Mouse (Mus musculus) layer of hippocampus, adult 2 months (tissue): ENCODE measurements at regions not wholly inside any gene's neighbourhood (a gene's known extent, or its start where the extent isn't known, plus 50 kb on each side); places are given as distances from the start of the nearest gene placed in this dataset.
"Not testable (repeated sequence)": the region's sequence is repeated elsewhere in the genome, so short reads cannot be mapped to it uniquely, and the experiment has no call there.

Source experiments
- DNase-seq, 2 experiments: peaks; one replicate each; pipeline ENCODE4 v3.0.0; 2022; ENCODE audit warnings: low spot score in 2 of 2
- H3K27ac ChIP-seq: fragments of 200-600 bp; 2 replicates; pipeline ENCODE4 v1.8.1; 2022
- H3K4me3 ChIP-seq: fragments of 200-600 bp; 2 replicates; pipeline ENCODE4 v1.8.1; 2022; ENCODE audit warnings: mild to moderate bottlenecking
- CTCF ChIP-seq: fragments of 200-600 bp; conservative IDR thresholded peaks from 2 replicates; pipeline ENCODE4 v1.8.1; 2022; ENCODE audit warnings: antibody characterized with exemption, mild to moderate bottlenecking, moderate library complexity

DNA sequence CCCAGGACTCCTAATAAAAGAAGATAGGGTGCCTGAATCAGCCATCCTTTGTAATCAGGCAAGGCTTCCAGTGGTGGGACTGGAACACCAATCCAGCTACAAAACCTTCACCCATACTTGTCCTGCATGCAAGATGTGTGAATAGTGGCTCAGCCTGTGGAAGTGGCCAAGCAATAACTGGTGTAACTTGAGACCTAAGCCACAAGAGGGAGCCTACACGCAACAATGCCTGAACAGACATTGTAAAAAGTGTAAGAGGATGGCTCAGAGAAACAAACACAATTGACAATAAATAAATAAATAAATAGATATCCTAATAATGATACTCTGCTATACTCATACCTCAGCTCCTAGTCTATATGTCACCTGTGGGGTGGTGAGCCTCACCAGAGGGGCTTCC is 781.5 kb upstream of the Cdh20 start:
- peak; percentile 36 to 39 for DNase-seq
- Histone ChIP-seq H3K27ac (no peak overlapping the region), H3K4me3 (no peak overlapping the region)
- TF ChIP-seq CTCF = peak; percentile 79

DNA sequence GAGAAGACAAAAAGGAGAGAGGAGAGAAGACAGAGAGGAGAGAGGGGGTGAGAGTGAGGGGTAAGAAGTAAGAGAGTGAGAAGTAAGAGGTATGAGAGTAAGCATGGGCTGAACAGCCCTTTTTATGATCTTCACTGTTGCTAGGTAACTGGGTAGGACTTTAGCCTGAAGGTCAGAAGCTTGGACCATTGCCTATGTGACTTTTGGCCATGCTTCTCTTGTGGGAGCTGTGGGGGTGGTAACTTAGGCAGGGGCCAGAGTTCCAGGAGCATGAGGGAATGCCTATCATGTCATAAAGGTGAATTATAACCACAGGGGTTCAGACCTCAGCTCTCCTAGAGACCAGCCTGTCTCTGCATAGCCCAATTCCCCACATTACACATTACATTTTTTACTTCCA is 765.4 kb upstream of the Cdh20 start:
- H3K27ac ChIP-seq, H3K4me3 ChIP-seq, DNase-seq: not testable (repeated sequence)

DNA sequence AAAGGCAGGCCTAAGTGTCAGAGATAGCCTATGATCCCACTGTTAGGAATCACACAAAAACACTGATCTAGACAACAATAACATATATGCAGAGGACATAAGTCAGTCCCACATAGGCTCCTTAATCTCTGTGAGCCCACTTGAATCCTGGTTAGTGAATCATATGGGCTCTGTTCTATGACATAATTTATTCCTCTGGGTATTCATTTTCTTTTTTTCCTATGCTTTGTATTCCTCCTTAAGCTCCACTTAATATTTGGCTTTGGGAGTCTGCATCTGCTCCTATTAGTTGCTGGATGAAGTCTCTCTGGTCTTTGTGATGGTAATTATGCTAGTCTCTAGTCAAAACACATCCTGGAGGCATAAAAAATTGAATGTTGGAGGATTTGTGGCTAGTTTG is 738.7 kb upstream of the Cdh20 start:
- Histone ChIP-seq H3K27ac (no peak overlapping the region), H3K4me3 (no peak overlapping the region)
- no peak for DNase-seq
- no peak for TF ChIP-seq CTCF

GRCm38 (mm10) chr1:104048440-104048839 is 719.9 kb upstream of the Cdh20 start:
- Histone ChIP-seq H3K4me3 (no peak overlapping the region), H3K27ac (no peak overlapping the region)
- no peak for TF ChIP-seq CTCF
- no peak for DNase-seq

- no peak overlapping the region for H3K4me3 ChIP-seq
- no peak overlapping the region for H3K27ac ChIP-seq
- DNase-seq = no peak
- TF ChIP-seq CTCF = no peak
Measured at GRCm38 (mm10) chr1:104049169-104049948, 719.0 kb upstream of the Cdh20 start.
